Mouse (Mus musculus) layer of hippocampus, postnatal 36 days (tissue): ENCODE measurements around the gene Ccna2. TPM values are rescaled to one million over a fixed set of nuclear protein-coding genes. Genes with fewer than 3 reads are reported as not detected.
"Not testable (repeated sequence)": the region's sequence is repeated elsewhere in the genome, so short reads cannot be mapped to it uniquely, and the experiment has no call there.

Source experiments
- DNase-seq, 2 experiments: peaks; one replicate each; pipeline ENCODE4 v3.0.0; 2022
- total RNA-seq, 2 experiments: library from RNA; stranded (reverse); gene quantifications; 2 replicates each; pipeline ENCODE4 v1.2.3; 2021

Ccna2 gene
- total RNA-seq, result 1 to 10 TPM; 1.3 to 1.4 TPM

DNA sequence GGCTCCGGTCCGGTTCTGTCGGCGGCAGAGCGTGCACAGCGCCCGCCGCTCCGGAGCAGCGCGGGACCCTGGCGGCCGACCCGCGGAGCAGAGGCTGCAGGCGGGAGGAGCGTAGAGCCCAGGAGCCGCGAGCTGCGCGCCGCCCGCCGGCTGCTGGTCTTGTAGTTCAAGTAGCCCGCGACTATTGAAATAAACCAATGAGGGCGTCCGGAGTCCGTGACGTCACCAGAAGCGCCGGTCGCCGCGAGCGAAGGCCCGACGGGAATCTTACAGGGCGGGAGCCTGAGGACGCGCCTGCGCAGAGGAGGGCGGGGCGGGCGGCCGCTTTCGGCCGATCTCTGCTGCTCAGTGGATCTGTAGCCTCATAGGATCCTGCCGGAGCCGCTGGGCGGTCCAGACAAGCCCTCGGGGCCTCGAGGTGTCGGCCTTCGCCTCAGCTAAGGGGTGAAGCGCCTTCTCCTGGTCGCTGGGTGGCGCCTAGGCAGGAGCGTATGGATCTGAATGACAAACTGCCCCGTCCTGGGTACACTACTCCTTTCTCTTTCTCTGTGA is at the start of gene Ccna2:
Gene Ccna2 (minus strand): TSS at position 324 of the 552 bp plus-strand sequence.
- DNase-seq, result peak; percentile 96 to 98

DNA sequence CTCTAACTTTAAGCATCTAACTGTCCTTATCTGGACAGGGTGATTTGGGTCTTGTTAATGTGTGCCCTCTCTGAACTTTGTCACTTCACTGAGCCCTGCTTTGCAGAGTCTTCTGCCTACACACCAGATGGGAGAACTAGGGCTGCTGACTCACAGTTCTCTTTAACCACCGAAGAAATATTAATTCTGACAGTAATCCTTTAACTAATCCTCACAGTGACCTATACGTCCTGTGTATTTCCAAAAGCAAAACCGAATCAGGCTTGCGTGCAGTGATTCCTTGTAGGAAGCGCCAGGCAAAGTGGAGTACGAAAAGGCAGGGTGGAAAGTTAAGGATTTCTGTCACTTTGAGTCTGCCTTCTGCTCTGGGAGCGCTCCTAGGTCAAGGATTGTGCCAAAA is 46.2 kb upstream of the Ccna2 start:
- no peak for DNase-seq

DNA sequence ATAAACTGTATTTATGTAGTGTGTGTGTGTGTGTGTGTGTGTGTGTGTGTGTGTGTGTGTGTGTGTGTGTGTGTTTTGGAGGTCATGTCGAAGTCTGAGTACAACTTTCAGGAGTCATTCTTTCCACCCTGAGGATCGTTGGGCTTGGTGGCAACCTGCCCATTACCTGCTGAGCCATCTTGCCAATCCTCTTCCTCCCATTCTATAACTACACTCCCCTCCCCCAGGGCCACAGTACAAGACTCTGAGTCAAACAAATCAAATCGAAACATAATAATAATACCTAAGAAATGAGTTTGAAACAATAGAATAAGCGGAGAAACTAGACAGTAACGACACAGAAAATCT is 41.9 kb upstream of the Ccna2 start:
- no peak for DNase-seq

DNA sequence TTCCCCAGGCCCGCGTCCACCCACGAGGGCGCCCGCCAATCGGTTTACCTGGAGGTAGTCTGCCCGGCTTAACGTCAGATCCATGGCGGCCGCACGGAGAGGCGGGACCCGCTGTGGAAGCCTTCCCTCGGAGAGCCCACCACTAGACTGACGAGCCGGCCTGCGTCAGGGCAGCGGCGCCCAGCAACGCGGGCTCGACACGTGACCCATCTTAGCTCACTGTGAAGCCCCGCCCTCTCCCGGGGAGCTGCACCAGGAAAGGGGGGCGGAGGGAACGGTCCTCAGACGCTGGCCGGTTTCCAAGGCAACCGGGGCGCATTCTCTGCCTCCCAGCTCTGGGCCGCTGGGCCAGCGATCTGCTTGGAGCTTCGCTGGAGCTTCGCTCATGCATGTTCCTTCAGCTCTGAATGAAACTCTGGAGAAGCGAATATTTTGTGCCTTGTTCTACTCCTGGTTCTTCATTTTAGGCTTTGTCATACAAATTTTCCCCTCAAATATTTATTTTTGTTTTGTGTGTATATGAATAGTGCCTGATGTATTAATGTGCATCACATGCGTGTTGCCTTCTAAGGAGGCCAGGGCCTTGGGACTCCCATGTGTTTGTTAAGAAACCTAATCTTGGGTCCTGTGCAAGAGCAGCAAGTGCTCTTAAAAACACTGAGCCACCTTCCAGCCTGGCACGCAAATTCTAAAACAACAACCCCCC is 41.4 kb upstream of the Ccna2 start, which contains the start of gene Bbs7:
Gene Bbs7 (minus strand): TSS at position 276 of the 706 bp plus-strand sequence.
- DNase-seq, result peak; percentile 91 to 93

DNA sequence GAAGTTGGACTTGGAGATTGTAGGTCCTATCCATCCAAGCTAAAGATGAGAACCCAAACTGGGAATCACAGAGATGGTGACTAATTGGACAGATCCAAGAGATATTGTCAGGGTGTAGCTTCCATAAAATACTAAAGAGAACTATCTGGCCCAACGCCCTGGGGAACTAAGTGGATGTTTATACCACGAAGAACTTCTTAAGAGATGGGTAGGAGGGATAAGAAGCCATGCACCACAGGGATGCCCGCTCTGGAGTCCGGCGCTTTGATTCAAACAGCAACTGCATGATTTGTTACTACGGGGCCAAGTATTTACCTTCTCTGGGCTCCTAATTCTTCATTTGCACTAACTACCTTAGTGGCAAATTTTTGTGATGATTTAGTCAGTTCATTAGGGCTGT is 40.7 kb upstream of the Ccna2 start:
- no peak for DNase-seq

DNA sequence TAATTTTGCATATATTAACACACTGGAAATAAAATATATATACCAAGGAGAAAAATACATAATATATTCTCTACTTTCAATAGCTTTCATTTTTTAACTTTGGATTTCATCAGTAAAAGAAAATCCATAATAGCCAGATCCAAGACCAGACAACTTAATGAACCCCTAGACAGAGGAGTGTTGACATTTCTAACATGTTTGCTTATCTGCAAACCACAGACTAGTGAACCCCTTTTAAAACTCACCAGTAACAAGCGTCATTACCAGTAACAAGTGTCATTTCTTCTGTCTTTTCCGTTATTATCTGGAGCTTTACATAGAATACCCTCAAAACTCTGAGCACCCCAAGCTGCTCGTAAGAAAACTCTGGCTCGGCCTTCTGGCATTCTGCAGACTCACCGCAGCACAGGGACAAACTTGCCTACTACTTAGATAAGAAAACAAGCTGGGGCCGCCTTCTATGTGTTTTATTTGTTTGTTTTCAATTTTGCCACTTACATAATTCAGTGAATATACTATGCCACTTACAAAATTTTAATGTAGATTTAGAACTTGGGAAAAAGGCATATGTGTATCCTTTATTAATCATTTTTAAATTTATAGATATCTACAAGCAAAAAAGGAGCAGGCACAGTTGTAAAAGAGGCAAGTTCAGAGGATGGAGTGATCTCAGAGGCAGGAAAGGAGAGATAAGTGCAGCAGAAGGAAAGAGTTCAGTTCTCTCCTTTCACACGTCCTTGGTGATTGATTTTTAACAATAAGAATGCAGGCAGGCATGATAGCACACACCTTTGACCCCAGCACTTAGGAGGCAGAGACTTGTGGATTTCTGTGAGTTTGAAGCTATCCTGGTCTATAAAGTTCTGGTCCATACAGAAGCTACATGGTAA is 34.2 kb upstream of the Ccna2 start:
- no peak for DNase-seq

DNA sequence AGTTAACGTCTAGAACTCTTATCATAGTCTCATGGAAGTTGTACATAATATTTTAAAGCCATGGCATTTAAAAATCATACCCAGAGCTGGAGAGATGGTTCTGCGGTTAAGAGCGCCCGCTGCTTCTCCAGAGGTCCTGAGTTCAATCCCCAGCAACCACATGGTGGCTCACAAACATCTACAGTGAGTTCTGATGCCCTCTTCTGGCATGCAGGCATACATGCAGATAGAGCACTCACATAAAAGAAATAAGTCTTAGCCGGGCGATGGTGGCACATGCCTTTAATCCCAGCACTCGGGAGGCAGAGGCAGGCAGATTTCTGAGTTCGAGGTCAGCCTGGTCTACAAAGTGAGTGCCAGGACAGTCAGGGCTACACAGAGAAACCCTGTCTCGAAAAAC is 27.8 kb upstream of the Ccna2 start:
- not testable (repeated sequence) for DNase-seq

DNA sequence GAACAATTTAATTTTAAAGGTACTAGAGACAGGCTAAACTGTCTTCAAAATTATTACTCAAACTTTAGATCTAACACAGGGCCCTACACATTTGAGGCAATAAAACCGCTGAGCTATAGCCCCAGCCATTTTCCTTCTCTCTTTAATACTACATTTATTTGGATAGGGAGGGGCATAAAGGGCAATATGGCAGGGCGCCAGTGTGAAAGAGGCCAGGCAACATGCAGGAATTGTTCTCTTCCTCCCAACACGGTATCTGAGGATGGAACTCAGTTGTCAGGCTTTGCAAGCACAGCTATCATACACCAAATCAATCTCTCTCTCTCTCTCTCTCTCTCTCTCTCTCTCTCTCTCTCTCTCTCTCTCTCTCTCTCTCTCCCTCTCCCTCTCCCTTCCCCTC is 26.9 kb upstream of the Ccna2 start:
- no peak for DNase-seq

DNA sequence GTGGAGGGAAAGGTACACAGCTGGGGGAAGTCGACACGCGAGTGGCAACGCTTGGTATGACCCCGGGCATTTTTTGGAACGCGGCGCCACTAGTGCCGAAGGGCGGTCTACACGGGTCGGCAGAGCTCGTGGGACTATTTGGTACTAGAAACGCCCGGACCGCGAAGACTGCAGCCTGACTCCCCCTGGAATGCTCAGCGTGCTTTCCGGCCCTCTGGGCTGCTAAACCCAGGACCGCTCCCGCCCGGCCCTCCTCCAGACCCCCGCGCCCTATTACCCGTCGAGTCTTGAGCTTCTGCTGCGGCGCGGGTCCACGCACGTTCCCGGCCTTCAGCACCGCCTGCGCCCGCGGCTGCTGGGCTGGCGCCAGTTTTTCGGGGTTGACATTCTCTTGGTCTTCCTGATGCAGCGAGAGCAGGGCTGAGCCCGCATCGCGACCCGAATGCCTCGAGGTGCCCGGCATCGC is 556 bp downstream of the Ccna2 start:
- DNase-seq, result peak in 1 of 2 experiments; percentile 2

DNA sequence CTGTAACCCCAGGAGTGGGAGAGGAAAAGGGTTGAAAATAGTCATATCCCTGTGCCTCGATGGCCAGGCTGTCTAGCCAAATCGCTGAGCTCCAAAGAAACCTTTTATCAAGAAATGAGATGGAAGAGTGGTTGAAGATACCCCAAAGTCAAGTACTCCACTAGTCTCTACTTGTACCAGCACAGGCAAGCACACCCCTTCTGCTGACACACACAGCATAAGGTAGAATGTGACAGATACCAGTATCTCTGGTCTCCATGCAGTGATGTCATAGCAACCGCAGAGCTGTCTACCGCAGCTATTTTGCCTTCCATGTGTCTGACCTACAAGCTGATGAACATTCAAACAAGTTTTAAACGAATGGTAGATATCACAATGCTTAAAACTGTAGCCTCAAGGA is 2.1 kb downstream of the Ccna2 start:
- DNase-seq, result no peak

DNA sequence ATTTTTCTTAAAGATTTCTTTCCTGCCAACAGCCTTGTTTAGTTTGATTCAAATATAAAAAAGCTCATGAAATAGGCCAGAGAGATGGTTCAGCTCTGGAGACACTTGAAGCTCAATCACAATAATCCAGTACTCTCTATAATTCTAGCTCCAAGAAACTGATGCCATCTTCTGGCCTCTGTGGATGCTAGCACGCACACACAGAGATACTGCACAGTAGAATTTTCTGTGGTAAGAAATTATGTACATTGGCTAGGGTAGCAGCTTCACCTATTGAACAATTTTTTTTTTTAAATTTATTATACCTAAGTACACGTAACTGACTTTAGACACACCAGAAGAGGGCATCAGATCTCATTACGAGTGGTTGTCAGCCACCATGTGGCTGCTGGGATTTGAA is 8.3 kb downstream of the Ccna2 start:
- no peak for DNase-seq

DNA sequence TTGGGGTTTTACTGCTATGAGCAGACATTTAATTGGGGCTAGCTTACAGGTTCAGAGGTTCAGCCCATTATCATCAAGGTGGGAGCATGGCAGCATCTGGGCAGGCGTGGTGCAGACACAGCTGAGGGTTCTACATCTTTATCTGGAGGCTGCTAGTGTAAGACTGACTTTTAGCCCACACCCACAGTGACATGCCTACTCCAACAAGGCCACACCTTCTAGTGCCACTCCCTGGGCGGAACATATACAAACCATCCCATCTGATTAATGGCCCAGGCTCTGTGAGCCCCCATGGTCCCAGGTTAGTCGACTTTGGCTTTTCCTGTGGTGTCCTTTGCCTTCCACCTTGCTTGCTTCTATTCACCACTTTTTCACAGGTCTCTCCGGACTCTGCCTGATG is 12.3 kb downstream of the Ccna2 start:
- DNase-seq, result no peak

DNA sequence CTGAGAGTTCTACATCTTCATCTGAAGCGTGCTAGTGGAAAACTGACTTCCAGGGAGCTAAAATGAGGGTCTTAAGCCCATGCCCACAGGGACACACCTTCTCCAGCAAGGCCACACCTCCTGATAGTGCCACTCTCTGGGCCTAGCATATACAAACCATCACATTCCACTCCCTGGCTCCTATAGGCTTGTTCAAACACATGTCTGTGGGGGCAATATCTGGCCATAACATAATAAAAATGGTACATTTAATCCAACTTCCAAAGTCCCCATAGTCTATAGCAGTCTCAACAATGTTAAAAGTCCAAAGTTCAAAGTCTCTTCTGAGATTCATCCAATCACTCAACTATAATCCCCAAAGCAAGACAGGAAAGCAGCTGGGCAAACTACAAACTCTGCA is 14.3 kb downstream of the Ccna2 start:
- DNase-seq, result no peak

DNA sequence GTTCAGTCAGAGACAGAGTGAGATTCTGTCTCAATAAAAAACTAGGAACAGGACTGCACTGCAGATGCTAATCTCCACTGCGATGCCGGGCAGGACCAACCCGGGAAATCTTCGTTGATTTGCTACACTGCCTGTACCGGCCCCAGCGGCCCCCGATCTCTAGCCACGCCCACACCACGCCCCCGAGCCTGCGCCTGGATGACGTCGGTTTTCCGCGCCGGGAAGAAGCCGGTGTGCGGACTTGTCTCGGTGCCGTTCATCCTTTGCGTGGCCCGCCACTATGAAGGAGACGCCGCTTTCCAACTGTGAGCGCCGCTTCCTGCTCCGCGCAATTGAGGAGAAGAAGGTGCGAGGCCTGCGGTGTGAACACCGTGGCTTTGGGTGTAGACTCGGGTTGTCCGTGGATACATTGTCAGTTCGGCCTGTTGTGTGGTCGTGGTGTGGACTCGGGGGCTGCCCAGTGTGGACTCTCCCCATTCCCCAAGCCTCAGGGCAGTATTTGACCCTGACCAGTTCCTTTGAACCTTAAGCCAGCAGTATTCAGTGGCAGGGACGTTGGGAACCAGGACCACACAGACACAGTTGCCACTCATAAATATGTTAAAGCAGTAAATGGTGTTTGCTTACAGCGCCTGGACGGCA is 19.4 kb downstream of the Ccna2 start, which contains the start of gene Exosc9:
Gene Exosc9 (plus strand): TSS at position 201 of the 642 bp plus-strand sequence.
- peak; percentile 94 to 97 for DNase-seq

DNA sequence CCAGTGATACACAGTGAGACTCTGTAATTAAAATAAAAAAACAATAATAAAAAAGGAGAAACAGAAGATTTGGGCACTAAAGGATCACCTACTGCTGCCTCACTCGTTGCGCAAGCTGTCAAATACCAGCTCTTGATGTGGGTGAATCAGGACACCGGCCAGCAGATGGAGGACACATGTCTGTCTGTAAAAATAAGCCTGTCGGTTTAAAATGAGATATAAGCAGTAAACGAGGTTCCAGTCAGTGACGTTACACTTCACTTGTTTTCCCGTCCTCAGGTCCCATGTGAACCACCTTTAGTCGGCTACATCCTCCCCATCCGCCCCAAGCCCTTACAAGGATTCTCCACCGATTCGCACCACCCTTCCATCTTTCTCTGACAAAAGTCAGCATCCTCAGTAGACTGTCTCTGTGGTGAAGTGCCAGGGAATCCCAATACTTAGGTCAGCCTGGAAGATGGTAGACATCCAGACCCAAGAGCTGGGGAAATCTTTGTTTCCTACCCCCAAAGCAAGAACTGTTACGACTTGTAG is 20.0 kb downstream of the Ccna2 start:
- peak; percentile 16 to 30 for DNase-seq

DNA sequence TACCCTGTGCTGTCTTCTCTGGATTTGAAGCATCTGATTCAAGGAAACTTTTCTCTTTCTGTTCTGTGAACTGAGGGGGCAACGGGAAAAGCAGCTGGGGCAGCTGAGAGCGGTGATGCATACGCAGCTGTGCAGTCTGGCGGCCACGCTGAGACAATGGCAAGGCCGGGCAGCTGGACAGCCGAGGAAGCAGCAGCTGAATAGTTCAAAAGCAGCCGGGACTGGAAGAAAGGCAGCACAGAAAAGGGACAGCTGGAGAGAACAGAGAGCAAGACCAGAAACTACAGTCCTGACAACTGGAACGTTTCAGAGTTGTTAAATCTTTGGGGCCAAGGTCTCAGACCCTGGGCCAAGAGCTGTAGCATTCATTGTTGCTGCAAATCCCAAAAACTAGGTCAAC is 20.6 kb downstream of the Ccna2 start:
- DNase-seq, result peak; percentile 31 to 36

DNA sequence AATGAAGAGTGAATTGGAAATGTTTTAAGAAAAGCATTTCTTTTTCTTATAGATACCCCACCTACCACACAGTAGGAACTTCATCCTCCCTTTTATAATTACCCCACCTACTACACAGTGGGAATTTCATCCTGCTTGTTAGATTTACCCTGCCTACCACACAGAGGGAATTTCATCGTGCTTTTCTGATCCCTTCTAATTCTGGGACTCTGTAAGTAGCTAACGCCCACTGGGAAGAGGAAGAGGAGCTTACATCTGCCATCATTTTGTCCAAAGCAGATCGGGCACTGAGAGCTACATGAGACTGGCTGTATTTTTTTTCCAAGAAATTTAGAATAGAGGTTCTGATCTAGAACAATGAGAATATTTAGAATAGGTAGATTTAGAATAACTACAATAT is 27.0 kb downstream of the Ccna2 start:
- DNase-seq, result no peak

DNA sequence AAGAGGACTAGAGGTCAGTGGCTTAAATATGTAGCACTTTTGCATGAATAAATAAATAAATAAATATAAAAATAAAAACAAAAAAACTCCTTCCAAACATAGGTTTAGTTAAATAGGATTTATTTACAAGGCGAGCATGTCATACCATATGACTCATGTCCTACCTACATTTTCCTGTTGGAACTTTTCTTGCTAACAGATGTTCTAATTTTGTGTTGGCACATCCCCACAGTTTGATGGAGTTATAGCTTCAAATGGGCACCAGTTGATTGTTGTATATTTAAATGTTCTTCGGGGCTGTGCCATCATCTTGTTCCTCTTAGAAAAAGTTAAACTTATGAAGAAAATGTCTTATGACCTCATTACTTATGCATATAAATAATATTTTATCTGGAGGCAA is 30.6 kb downstream of the Ccna2 start:
- no peak for DNase-seq

DNA sequence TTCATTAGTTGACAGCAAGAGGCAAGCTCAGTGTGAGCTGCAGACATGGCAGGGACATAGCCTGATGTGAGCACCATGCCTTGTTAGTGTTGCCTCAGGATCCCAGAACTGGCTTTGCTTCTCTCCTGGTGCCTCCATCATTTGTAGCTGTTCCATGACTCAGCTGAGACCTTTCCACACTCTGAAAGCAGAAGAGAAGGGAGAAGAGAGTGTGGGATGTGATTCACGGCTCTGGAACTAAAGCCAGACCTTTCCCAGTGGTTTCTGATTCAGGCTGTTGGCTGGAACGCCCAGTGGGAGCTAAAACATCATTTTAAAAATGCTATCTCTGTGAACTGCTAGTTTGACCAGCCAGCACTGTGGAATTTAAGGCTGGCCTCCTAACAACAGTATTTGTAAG is 31.2 kb downstream of the Ccna2 start:
- DNase-seq, result no peak

DNA sequence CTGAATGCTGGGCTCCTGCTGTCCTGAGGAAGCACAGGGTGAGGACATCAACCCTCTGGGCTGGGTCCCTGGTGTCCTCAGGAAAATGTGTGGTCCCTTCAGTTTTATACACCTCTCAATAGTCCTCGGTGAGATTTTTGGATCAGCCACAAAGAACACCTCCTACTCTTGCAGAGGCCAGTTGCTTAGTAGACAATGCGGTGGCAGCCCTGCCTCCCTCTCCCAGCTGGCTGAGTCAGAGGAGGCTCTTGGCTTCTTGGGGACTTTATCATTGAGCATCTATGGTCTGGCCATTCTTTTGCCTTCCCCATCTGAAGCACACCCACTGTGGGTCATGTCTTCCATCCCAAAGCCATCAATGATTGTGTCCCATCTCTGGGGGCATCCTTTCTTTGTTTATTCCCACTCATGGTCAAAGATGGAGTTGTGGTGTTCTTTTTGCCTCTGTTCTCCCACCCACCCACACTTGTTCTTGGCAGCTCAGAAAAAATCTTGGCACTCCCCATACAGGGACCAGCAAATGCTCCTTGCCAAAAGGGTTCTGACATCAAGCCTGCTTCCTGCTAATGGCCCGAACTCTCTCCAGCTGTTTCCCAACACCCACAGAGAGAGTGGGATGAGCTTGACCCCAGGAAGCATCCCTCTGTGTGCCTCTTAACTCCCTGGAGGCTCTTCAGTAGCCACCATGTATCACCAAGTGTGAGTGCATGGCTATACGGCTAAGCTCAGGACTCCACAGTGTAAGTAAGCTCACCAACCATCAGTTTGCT is 34.1 kb downstream of the Ccna2 start:
- no peak for DNase-seq

DNA sequence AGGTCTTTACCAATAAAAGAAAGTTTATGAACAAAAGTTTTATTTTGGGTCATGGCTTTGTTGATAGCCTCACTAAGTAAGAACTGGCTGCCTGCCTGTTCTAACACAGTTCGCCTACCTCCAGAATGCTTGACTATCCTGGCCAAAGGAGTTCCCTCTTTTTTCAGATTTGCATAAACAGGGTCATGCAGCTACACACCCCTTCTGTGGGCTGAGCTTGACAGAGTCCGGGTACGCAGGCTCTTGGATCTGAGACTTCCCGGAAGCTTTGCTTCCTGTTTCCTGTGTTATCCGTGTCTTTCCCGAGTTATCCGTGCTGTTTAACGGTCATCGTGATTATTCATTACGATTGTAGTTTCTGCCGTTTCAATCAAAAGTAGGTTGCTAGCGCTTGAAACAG is 35.9 kb downstream of the Ccna2 start:
- DNase-seq, result no peak

DNA sequence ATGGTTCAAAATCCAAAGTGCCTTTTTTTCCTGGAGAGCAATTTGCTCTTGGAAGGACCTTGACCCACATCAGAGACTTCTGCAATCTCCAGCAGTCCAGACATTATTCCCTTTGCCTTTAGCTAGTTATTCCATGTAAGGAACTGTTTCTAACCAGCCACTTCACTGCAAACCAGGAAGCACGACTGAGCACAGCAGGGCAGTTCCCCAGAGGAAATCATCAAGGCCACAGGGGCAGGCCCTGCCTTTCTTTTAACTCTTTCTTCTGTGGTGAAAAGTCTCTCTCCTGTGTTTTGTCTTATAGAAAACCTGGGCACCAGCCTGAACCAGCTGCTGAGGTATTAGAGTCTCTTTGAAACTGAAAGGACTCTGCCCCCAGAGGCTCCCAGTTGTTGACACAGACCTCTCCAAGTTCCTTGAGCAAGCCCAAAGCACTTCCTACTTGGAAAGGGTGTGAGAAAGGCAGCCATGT is 38.7 kb downstream of the Ccna2 start:
- no peak for DNase-seq
